Mouse (Mus musculus) CH12.LX (cell line): Measurements from ENCODE around the gene Pgf. TPM values are rescaled to one million over a fixed set of nuclear protein-coding genes. Genes with fewer than 3 reads are reported as not detected.

ENCODE experiments used
- DNase-seq: peaks from one replicate; pipeline ENCODE4 v3.0.0-alpha.2; 2013; ENCODE audit errors: extremely low read depth
- H3K27ac ChIP-seq: 2 replicates; pipeline ENCODE4 v1.5.1; 2012; ENCODE audit warnings: low read depth, mild to moderate bottlenecking, control low read depth, moderate library complexity; ENCODE audit not compliant: insufficient read depth
- H3K27me3 ChIP-seq: replicated peaks from 2 replicates; pipeline ENCODE3; 2012; ENCODE audit warnings: inconsistent platforms
- H3K36me3 ChIP-seq, 2 experiments: replicated peaks in 1 of 2; 2 replicates each; pipeline versions ENCODE3 to v1.6.1; 2012; ENCODE audit warnings: inconsistent platforms in 1 of 2, low read length in 1 of 2, mild to moderate bottlenecking in 1 of 2, mixed read lengths in 1 of 2, moderate library complexity in 1 of 2; ENCODE audit not compliant: control insufficient read depth in 1 of 2, insufficient read depth in 1 of 2
- H3K4me1 ChIP-seq, 2 experiments: 2 replicates each; pipeline ENCODE4 v1.6.1; 2012; ENCODE audit warnings: inconsistent platforms in 1 of 2, moderate library complexity in 1 of 2; ENCODE audit not compliant: insufficient read depth in 2 of 2, control insufficient read depth in 1 of 2
- H3K4me2 ChIP-seq: 2 replicates; pipeline ENCODE4 v1.6.1; 2012; ENCODE audit warnings: low read depth, mild to moderate bottlenecking, control low read depth; ENCODE audit not compliant: poor library complexity, insufficient read depth, severe bottlenecking
- H3K4me3 ChIP-seq, 3 experiments: fragments of 150-350 bp in 1 of 3; sonication (generic) in 1 of 3; replicated peaks in 1 of 3; 2 replicates each; pipeline versions ENCODE3 to v1.5.1; 2011 to 2012; ENCODE audit warnings: low read depth in 2 of 3, low read length in 2 of 3, mild to moderate bottlenecking in 2 of 3, moderate library complexity in 2 of 3, control low read depth in 1 of 3, improper control_type of control experiment in 1 of 3, inconsistent platforms in 1 of 3, mixed read lengths in 1 of 3; ENCODE audit not compliant: poor library complexity in 1 of 3
- H3K79me2 ChIP-seq: replicated peaks from 2 replicates; pipeline ENCODE4 v1.6.1; 2012; ENCODE audit warnings: mild to moderate bottlenecking, moderate library complexity; ENCODE audit not compliant: control insufficient read depth, poor library complexity, insufficient read depth, severe bottlenecking; ENCODE audit errors: extremely low read depth
- H3K9ac ChIP-seq: 2 replicates; pipeline ENCODE4 v1.6.1; 2012; ENCODE audit warnings: low read depth, mild to moderate bottlenecking, control low read depth, moderate library complexity; ENCODE audit not compliant: insufficient read depth
- H3K9me3 ChIP-seq: replicated peaks from 2 replicates; pipeline ENCODE3; 2012; ENCODE audit warnings: low read length, inconsistent platforms, mixed read lengths
- BHLHE40 ChIP-seq: IDR thresholded peaks from 2 replicates; pipeline ENCODE4 v1.6.1; 2011; ENCODE audit warnings: mild to moderate bottlenecking, low read depth, low read length, improper control_type of control experiment
- CHD1 ChIP-seq: IDR thresholded peaks from 2 replicates; pipeline ENCODE4 v1.6.1; 2012; ENCODE audit warnings: low read depth, low read length, improper control_type of control experiment, inconsistent platforms
- EP300 ChIP-seq: IDR thresholded peaks from 2 replicates; pipeline ENCODE4 v1.6.1; 2011; ENCODE audit warnings: low read length, improper control_type of control experiment
- ETS1 ChIP-seq: conservative IDR thresholded peaks from 2 replicates; pipeline ENCODE4 v1.6.1; 2012; ENCODE audit warnings: low read depth, mild to moderate bottlenecking, inconsistent platforms, low read length, improper control_type of control experiment, moderate library complexity
- HCFC1 ChIP-seq: IDR thresholded peaks from 2 replicates; pipeline ENCODE4 v1.6.1; 2012; ENCODE audit warnings: low read depth, mild to moderate bottlenecking, inconsistent platforms, low read length, improper control_type of control experiment
- IRF4 ChIP-seq: IDR thresholded peaks from 2 replicates; pipeline ENCODE4 v1.6.1; 2014; ENCODE audit warnings: low read depth, mild to moderate bottlenecking, inconsistent platforms, low read length, improper control_type of control experiment
- JUND ChIP-seq: conservative IDR thresholded peaks from 2 replicates; pipeline ENCODE4 v1.6.1; 2011; ENCODE audit warnings: low read depth, low read length, improper control_type of control experiment
- KAT2A ChIP-seq: IDR thresholded peaks from 2 replicates; pipeline ENCODE4 v1.6.1; 2012; ENCODE audit warnings: low read length, improper control_type of control experiment, inconsistent platforms; ENCODE audit not compliant: insufficient replicate concordance
- MAFK ChIP-seq: IDR thresholded peaks from 2 replicates; pipeline ENCODE4 v1.6.1; 2011; ENCODE audit warnings: low read length, improper control_type of control experiment; ENCODE audit not compliant: insufficient replicate concordance
- MAX ChIP-seq: IDR thresholded peaks from 2 replicates; pipeline ENCODE4 v1.6.1; 2011; ENCODE audit warnings: low read length, improper control_type of control experiment
- MEF2A ChIP-seq: IDR thresholded peaks from 2 replicates; pipeline ENCODE4 v1.6.1; 2014; ENCODE audit warnings: low read depth, mild to moderate bottlenecking, inconsistent platforms, low read length, improper control_type of control experiment, borderline replicate concordance
- MXI1 ChIP-seq: IDR thresholded peaks from 2 replicates; pipeline ENCODE4 v1.6.1; 2011; ENCODE audit warnings: mild to moderate bottlenecking, low read depth, low read length, improper control_type of control experiment
- NELFE ChIP-seq: IDR thresholded peaks from 2 replicates; pipeline ENCODE4 v1.6.1; 2011; ENCODE audit warnings: low read depth, low read length, improper control_type of control experiment
- PAX5 ChIP-seq: IDR thresholded peaks from 2 replicates; pipeline ENCODE4 v1.6.1; 2012; ENCODE audit warnings: low read length, inconsistent platforms, mixed read lengths
- POLR2A ChIP-seq: IDR thresholded peaks from 2 replicates; pipeline ENCODE4 v1.6.1; 2011; ENCODE audit warnings: low read depth, mild to moderate bottlenecking, improper control_type of control experiment, low read length
- RCOR1 ChIP-seq: conservative IDR thresholded peaks from 2 replicates; pipeline ENCODE4 v1.6.1; 2012; ENCODE audit warnings: low read depth, mild to moderate bottlenecking, inconsistent platforms, low read length, improper control_type of control experiment
- SMC3 ChIP-seq: IDR thresholded peaks from 2 replicates; pipeline ENCODE4 v1.6.1; 2011; ENCODE audit warnings: low read depth, low read length, improper control_type of control experiment
- TBP ChIP-seq: conservative IDR thresholded peaks from 2 replicates; pipeline ENCODE4 v1.6.1; 2011; ENCODE audit warnings: low read depth, low read length, improper control_type of control experiment
- TCF12 ChIP-seq: IDR thresholded peaks from 2 replicates; pipeline ENCODE4 v1.6.1; 2014; ENCODE audit warnings: low read depth, mild to moderate bottlenecking, inconsistent platforms, low read length, improper control_type of control experiment
- UBTF ChIP-seq: IDR thresholded peaks from 2 replicates; pipeline ENCODE4 v1.6.1; 2012; ENCODE audit warnings: low read depth, mild to moderate bottlenecking, inconsistent platforms, low read length, improper control_type of control experiment, moderate library complexity
- ZC3H11A ChIP-seq: IDR thresholded peaks from 2 replicates; pipeline ENCODE4 v1.6.1; 2012; ENCODE audit warnings: low read depth, mild to moderate bottlenecking, inconsistent platforms, low read length, improper control_type of control experiment
- ZKSCAN1 ChIP-seq: IDR thresholded peaks from 2 replicates; pipeline ENCODE4 v1.6.1; 2012; ENCODE audit warnings: low read depth, inconsistent platforms, low read length, improper control_type of control experiment, borderline replicate concordance
- ZMIZ1 ChIP-seq: IDR thresholded peaks from 2 replicates; pipeline ENCODE4 v1.6.1; 2012; ENCODE audit warnings: low read depth, mild to moderate bottlenecking, inconsistent platforms, low read length, improper control_type of control experiment
- ZNF384 ChIP-seq: IDR thresholded peaks from 2 replicates; pipeline ENCODE4 v1.6.1; 2012; ENCODE audit warnings: low read depth, low read length, improper control_type of control experiment, inconsistent platforms
- dilution Hi-C: fragments of 300-500 bp; cut with MboI; formaldehyde crosslinking; loops from 2 replicates; pipeline ENCODE4 v1.14.3; 2020; ENCODE audit warnings: low sequenced_read_pairs; ENCODE audit not compliant: extremely low pct_unique_long_range_greater_than_20kb, extremely low pct_ligation_motif_present
- in situ Hi-C: fragments of 300-500 bp; cut with MboI; formaldehyde crosslinking; loops from 3 replicates; pipeline ENCODE4 v1.14.3; 2019; ENCODE audit warnings: low sequenced_read_pairs, low pct_ligation_motif_present, low pct_unique_long_range_greater_than_20kb, mixed read lengths
- polyA plus RNA-seq: library from polyadenylated mRNA; unstranded; fragments of >175 nt; gene quantifications from 2 replicates; pipeline ENCODE4 v1.2.1, GENCODE M21; 2012; ENCODE audit warnings: low read depth; ENCODE audit not compliant: insufficient read length
- total RNA-seq, 2 experiments: library from RNA; depleted of rRNA; stranded (reverse); fragments of 300-350 nt in 1 of 2; fragments of >200 nt in 1 of 2; gene quantifications; 2 replicates each; pipeline ENCODE4 v1.2.3; 2012 to 2014

Gene Pgf
- total and polyA plus RNA-seq, 3 experiments, result 0.34 to 0.73 (median 0.64) TPM

DNA sequence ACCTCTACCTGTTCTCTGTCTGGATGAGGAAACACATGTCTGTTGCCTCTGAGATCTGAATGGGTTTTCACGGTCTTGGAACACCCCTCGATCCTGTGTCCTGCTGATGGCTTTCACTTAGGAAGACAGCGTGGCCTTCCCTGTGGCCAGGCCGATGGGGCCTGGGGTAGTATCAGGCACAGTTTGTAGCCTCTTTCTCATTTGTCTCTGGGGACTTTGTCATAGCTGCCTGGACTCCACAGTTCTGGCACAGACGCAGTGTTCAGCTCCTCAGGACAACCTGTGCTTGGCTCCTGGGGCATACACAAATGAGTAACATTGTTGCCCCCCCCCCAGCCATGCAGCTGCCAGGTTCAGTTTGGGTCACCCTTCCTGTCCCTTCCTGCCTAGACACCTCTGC lies 17.5 kb upstream of the Pgf start:
- no peak for DNase-seq
- H3K27me3 ChIP-seq, result no peaks in the 10 kb centered on the region

DNA sequence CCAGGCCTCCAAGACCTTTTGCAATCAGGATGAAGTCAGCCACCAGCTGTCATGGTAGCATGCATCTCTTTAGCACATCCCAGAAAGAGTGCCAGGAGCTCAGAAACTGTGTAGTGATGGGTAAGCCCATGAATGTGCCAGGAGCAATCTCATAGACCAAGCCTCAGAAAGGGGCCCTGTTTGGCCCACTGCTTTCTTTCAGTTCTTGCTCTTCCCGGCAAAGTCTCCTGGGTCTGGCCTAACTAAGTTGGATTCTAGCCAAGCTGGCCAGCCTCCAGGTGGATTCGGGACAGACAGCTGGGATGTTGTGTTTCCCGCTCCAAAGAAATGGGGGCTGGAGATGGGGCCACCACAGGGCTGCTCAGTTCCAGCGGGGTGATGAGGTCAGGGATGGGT lies 17.0 kb upstream of the Pgf start:
- Histone ChIP-seq H3K4me2 (no peak overlapping the region), H3K27ac (no peak overlapping the region), H3K9me3 (no peaks in the 10 kb centered on the region), H3K4me1 (peaks cover 10 to 27% of the 10 kb centered on the region in 2 experiments), H3K27me3 (no peaks in the 10 kb centered on the region), H3K79me2 (no peaks in the 10 kb centered on the region), H3K9ac (no peak overlapping the region), H3K36me3 (no peaks in the 10 kb centered on the region), H3K4me3 (no peak overlapping the region)
- DNase-seq, result no peak
- dilution Hi-C loops, result no loop called here
- TF ChIP-seq TBP, result no peak
- no peak for TF ChIP-seq HCFC1
- TF ChIP-seq JUND, result no peak
- TF ChIP-seq ZMIZ1, result no peak
- no peak for TF ChIP-seq EP300
- TF ChIP-seq UBTF, result no peak
- no peak for TF ChIP-seq CHD1
- no peak for TF ChIP-seq BHLHE40
- no peak for TF ChIP-seq IRF4
- no peak for TF ChIP-seq PAX5
- in situ Hi-C loops, result no loop called here

More for the DNA sequence above, 17.5 kb upstream of the Pgf start:
- no peaks in the 10 kb centered on the region for H3K79me2 ChIP-seq
- H3K4me3 ChIP-seq, result no peak overlapping the region
- no peaks in the 10 kb centered on the region for H3K36me3 ChIP-seq
- no peak overlapping the region for H3K4me2 ChIP-seq
- TF ChIP-seq ZMIZ1 (no peak), MEF2A (no peak), ETS1 (no peak), BHLHE40 (no peak), MXI1 (no peak), ZNF384 (no peak), NELFE (no peak), ZC3H11A (no peak), JUND (no peak), MAFK (no peak), ZKSCAN1 (no peak), SMC3 (no peak), RCOR1 (no peak), KAT2A (no peak), MAX (no peak), TCF12 (no peak), POLR2A (no peak), EP300 (no peak)
- H3K9ac ChIP-seq, result no peak overlapping the region
- no peak overlapping the region for H3K27ac ChIP-seq
- no peaks in the 10 kb centered on the region for H3K9me3 ChIP-seq
- H3K4me1 ChIP-seq, result peaks cover 9 to 27% of the 10 kb centered on the region in 2 experiments
- dilution Hi-C loops (no loop called here), in situ Hi-C loops (no loop called here)
